Mouse (Mus musculus): ENCODE data around the gene Hipk2.
A peak's percentile ranks its signal among the peaks of the same experiment; 100 is the strongest.

Gene Hipk2

DNA sequence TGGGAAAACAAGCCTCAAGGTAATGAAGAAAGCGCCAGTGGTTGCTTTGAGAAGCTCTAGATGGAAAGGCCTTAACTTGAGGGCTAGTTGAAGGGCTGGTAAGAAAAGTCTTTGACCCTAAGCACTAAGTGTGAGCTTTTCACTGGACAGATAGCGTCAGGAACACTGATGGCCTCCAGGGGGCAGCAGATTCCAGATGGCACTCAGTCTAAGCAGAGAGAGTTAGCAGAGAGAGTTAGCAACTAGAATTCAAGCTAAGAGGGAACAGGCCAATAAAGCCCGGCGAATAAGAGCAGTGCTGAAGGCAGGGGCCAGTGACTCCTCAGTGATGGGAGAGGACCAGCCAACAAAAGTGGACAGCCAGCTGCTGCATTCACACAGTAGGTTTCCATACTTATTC, 139.7 kb downstream of the Hipk2 start:
- Histone ChIP-seq H3K4me3 (replicated peaks; ENCODE audit: low read length) (no peak overlapping the region), H3K9me3 (ENCODE audit: low read length) (no peaks in the 10 kb centered on the region), H3K27me3 (ENCODE audit: insufficient read depth, low read length) (no peaks in the 10 kb centered on the region), H3K4me1 (replicated peaks; ENCODE audit: low read depth, low read length) (peaks cover 8% of the 10 kb centered on the region), H3K36me3 (ENCODE audit: insufficient read depth, low read length) (peaks cover 9% of the 10 kb centered on the region)
- TF ChIP-seq NANOG (IDR thresholded peaks at IDR 0.05; ENCODE audit: borderline replicate concordance, low read length) (no peak), POU5F1 (IDR thresholded peaks at IDR 0.05; ENCODE audit: borderline replicate concordance, low read length) (no peak), CTCF (conservative IDR thresholded peaks at IDR 0.05; ENCODE audit: low read length) (peak; percentile 89)

DNA sequence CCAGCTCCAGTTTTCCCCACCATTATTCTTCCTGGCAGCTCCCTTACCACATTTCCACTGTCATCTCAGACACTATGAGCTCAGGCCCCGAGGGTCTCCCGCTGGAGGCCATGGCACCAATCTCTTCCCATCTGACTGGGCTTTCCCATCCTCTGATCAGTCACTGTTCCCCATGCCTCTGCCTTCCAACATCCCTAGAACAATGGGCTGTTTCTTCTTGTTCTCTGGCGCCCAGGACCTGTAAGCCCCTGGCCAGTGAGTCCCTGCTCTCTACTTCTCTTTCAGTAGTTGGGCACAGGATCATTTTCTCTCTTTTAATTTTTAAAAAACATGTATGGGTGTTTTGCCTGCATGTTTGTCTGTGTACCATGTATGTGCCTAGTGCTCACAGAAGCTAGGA, 143.3 kb downstream of the Hipk2 start:
- peaks cover 25% of the 10 kb centered on the region for H3K4me1 ChIP-seq (replicated peaks; ENCODE audit: low read depth, low read length)
- H3K27me3 ChIP-seq (ENCODE audit: insufficient read depth, low read length), result no peaks in the 10 kb centered on the region
- H3K4me3 ChIP-seq (replicated peaks; ENCODE audit: low read length), result no peak overlapping the region
- H3K9me3 ChIP-seq (ENCODE audit: low read length), result no peaks in the 10 kb centered on the region
- TF ChIP-seq CTCF (conservative IDR thresholded peaks at IDR 0.05; ENCODE audit: low read length) (no peak), NANOG (IDR thresholded peaks at IDR 0.05; ENCODE audit: borderline replicate concordance, low read length) (no peak), POU5F1 (IDR thresholded peaks at IDR 0.05; ENCODE audit: borderline replicate concordance, low read length) (no peak)
- H3K36me3 ChIP-seq (ENCODE audit: insufficient read depth, low read length), result peaks cover 9% of the 10 kb centered on the region

DNA sequence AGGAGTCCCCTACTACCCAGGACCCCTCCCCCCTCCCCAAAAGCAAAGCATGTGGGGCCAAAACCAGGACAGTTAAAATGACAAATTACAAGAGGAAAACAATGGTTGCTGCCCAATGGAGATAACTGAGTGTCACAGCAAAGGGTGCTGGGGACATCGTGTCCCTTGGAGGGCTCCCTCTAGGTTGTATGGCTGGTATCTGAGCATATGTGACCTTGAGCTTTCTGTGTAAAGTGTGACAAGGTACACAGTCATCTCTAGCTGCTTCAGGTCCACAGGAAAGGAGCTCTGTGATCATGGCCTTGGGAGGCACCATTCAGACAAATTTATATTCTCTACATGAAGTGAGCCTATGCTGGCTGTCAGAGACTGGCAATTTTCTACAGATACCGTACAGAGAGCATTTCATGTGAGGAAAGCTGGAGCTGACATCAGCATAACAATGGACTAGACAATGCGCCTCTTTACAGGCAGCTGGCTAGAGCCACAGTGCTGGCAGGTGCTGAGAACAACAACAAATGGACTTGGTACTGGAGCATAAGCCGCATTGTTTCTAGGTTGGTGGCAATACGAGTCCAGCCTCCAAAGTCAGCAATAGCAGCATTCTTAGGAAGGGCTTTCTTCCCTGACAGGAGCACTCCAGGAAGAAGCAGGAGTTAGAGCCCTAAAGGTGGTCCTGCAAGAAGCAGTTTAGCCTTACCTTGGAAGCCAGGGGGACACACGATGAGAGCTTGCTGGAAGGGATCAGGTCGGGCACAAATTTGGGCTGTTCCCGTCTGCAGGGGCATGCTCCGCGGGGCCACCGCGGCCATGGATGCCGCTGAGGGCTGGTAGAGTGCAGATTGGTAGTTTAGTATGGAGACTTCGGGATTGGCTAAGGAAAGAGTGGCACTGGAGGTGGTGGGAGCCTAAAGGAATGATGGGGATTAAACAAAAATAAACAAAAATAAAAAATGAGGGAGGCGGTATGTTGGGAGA, 145.5 kb downstream of the Hipk2 start:
- H3K9me3 ChIP-seq (ENCODE audit: low read length), result no peaks in the 10 kb centered on the region
- H3K4me3 ChIP-seq (replicated peaks; ENCODE audit: low read length), result peak overlapping the region; percentile 46; the same call in 1 of the 2 replicates
- no peaks in the 10 kb centered on the region; the same call in 1 of the 2 replicates for H3K36me3 ChIP-seq (ENCODE audit: insufficient read depth, low read length)
- H3K27me3 ChIP-seq (ENCODE audit: insufficient read depth, low read length), result no peaks in the 10 kb centered on the region
- peaks cover 29% of the 10 kb centered on the region for H3K4me1 ChIP-seq (replicated peaks; ENCODE audit: low read depth, low read length)
- TF ChIP-seq POU5F1 (IDR thresholded peaks at IDR 0.05; ENCODE audit: borderline replicate concordance, low read length) (peak; percentile 95), NANOG (IDR thresholded peaks at IDR 0.05; ENCODE audit: borderline replicate concordance, low read length) (peak; percentile 72), CTCF (conservative IDR thresholded peaks at IDR 0.05; ENCODE audit: low read length) (no peak)

DNA sequence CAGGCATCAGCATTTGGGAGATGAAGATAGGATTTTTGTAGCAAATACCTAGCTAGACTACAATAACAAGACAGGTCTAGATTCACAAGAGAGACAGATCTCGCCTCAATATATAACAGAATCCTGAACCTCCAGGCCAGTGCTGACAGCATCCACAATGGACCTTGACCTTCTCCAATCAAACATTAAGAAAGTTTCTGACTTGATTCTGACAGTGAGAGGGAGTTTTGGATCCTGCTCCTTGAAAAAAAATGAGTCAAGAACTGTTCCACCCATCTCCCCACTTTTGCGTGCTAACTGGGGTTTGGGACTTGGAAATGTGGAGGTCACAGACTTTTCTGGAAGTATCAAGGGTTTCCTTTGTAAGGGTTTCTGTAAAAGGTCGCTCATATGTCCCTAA, 150.4 kb downstream of the Hipk2 start:
- Histone ChIP-seq H3K27me3 (ENCODE audit: insufficient read depth, low read length) (no peaks in the 10 kb centered on the region), H3K9me3 (ENCODE audit: low read length) (no peaks in the 10 kb centered on the region), H3K36me3 (ENCODE audit: insufficient read depth, low read length) (peaks cover 9% of the 10 kb centered on the region), H3K4me1 (replicated peaks; ENCODE audit: low read depth, low read length) (peaks cover 15% of the 10 kb centered on the region), H3K4me3 (replicated peaks; ENCODE audit: low read length) (no peak overlapping the region)
- no peak for TF ChIP-seq POU5F1 (IDR thresholded peaks at IDR 0.05; ENCODE audit: borderline replicate concordance, low read length)
- no peak for TF ChIP-seq CTCF (conservative IDR thresholded peaks at IDR 0.05; ENCODE audit: low read length)
- no peak for TF ChIP-seq NANOG (IDR thresholded peaks at IDR 0.05; ENCODE audit: borderline replicate concordance, low read length)

DNA sequence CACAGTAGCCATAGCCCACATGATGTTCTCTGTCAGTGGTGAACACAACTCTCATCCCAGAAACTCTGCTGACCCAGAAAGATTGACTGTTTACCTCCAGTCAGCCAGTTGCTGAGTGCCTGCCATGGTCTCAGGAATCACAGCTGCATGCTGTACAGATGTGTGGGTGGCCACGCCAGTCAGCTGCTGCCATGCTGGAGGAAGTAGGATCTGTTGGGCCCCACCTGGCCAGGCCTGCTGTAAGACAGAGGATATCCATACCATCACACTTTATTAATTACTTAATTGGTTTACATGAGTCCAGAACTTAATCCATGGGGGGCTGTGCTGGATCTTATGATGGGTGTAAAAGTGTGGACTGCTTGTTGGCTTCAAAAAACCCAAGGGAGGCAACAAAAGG, 154.6 kb downstream of the Hipk2 start:
- Histone ChIP-seq H3K4me1 (replicated peaks; ENCODE audit: low read depth, low read length) (peaks cover 9% of the 10 kb centered on the region; the same call in 1 of the 2 replicates), H3K4me3 (replicated peaks; ENCODE audit: low read length) (no peak overlapping the region), H3K27me3 (ENCODE audit: insufficient read depth, low read length) (no peaks in the 10 kb centered on the region), H3K36me3 (ENCODE audit: insufficient read depth, low read length) (peaks cover 31% of the 10 kb centered on the region), H3K9me3 (ENCODE audit: low read length) (no peaks in the 10 kb centered on the region)
- no peak for TF ChIP-seq POU5F1 (IDR thresholded peaks at IDR 0.05; ENCODE audit: borderline replicate concordance, low read length)
- TF ChIP-seq CTCF (conservative IDR thresholded peaks at IDR 0.05; ENCODE audit: low read length), result no peak
- no peak for TF ChIP-seq NANOG (IDR thresholded peaks at IDR 0.05; ENCODE audit: borderline replicate concordance, low read length)

DNA sequence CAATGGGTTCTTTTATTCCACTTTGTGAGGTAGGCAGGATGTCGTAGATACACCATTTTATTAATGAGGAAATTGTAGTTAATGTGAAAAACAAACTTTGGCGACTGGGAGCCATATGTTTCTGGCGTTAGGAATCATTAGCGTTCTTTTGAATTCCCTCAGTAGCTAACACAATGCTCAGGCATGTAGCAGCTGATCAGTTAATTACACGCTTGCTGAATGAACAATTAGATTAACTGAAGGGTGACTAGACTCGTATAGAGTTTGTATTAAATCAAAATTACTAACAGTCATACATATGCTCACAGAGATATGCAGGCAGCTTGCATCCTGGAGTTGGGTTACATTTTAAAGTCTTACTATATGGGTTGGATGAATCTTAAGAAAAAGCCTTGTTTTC, 156.7 kb downstream of the Hipk2 start:
- no peaks in the 10 kb centered on the region for H3K9me3 ChIP-seq (ENCODE audit: low read length)
- peaks cover 4% of the 10 kb centered on the region; the same call in 1 of the 2 replicates for H3K4me1 ChIP-seq (replicated peaks; ENCODE audit: low read depth, low read length)
- H3K27me3 ChIP-seq (ENCODE audit: insufficient read depth, low read length), result no peaks in the 10 kb centered on the region
- no peak overlapping the region for H3K4me3 ChIP-seq (replicated peaks; ENCODE audit: low read length)
- TF ChIP-seq POU5F1 (IDR thresholded peaks at IDR 0.05; ENCODE audit: borderline replicate concordance, low read length) (no peak), CTCF (conservative IDR thresholded peaks at IDR 0.05; ENCODE audit: low read length) (no peak), NANOG (IDR thresholded peaks at IDR 0.05; ENCODE audit: borderline replicate concordance, low read length) (no peak)
- peaks cover 52% of the 10 kb centered on the region for H3K36me3 ChIP-seq (ENCODE audit: insufficient read depth, low read length)

DNA sequence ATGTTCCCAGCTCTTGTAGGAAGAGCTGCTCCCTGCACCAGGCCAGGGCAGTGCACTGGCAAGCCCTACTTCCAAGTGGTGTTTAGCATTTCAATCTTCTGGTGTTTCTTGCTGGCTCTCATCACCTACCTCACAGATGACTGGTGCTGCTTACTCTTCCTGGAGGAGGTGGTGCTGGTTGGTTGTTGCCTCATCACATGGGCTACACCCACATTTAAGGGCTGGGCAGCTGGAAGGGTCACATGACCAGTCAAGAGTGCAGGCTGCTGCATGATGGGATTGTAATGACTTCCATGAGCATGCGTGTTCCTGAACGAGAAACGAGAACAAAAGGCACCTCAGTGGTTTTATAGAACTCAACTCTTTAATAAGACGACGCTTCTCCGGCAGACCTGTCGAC, 157.3 kb downstream of the Hipk2 start:
- Histone ChIP-seq H3K4me3 (replicated peaks; ENCODE audit: low read length) (no peak overlapping the region), H3K27me3 (ENCODE audit: insufficient read depth, low read length) (no peaks in the 10 kb centered on the region)
- no peak for TF ChIP-seq NANOG (IDR thresholded peaks at IDR 0.05; ENCODE audit: borderline replicate concordance, low read length)
- TF ChIP-seq CTCF (conservative IDR thresholded peaks at IDR 0.05; ENCODE audit: low read length), result no peak
- no peak for TF ChIP-seq POU5F1 (IDR thresholded peaks at IDR 0.05; ENCODE audit: borderline replicate concordance, low read length)

DNA sequence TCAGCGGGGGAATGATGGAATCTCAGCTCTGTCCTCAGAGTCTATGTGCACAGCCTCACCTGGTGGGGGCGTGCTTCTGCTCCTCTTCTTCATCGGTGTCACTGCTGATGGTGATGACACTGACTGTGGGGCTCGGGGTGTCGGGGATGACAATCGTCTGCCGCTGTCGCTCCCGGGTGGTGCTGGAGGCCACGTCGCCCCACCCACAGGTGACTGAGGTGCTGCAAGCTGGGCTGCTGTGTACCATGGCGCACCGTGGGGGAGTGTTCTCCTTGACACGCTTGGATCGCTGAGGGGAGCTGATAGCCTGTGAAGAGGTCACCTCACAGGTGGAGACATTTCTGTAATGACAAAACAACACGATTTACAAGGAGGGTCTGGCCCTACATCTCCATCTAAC, 160.1 kb downstream of the Hipk2 start:
- H3K9me3 ChIP-seq (ENCODE audit: low read length), result no peaks in the 10 kb centered on the region
- H3K4me3 ChIP-seq (replicated peaks; ENCODE audit: low read length), result no peak overlapping the region
- peaks cover 66% of the 10 kb centered on the region for H3K36me3 ChIP-seq (ENCODE audit: insufficient read depth, low read length)
- H3K27me3 ChIP-seq (ENCODE audit: insufficient read depth, low read length), result no peaks in the 10 kb centered on the region
- H3K4me1 ChIP-seq (replicated peaks; ENCODE audit: low read depth, low read length), result peaks cover 4% of the 10 kb centered on the region; the same call in 1 of the 2 replicates
- TF ChIP-seq POU5F1 (IDR thresholded peaks at IDR 0.05; ENCODE audit: borderline replicate concordance, low read length), result no peak
- TF ChIP-seq CTCF (conservative IDR thresholded peaks at IDR 0.05; ENCODE audit: low read length), result no peak
- TF ChIP-seq NANOG (IDR thresholded peaks at IDR 0.05; ENCODE audit: borderline replicate concordance, low read length), result no peak

More for the DNA sequence above, 157.3 kb downstream of the Hipk2 start:
- H3K9me3 ChIP-seq (ENCODE audit: low read length), result no peaks in the 10 kb centered on the region
- H3K36me3 ChIP-seq (ENCODE audit: insufficient read depth, low read length), result peaks cover 57% of the 10 kb centered on the region
- peaks cover 4% of the 10 kb centered on the region; the same call in 1 of the 2 replicates for H3K4me1 ChIP-seq (replicated peaks; ENCODE audit: low read depth, low read length)
